Mouse (Mus musculus) midbrain, embryonic 14.5 days (tissue): ENCODE data around the gene Aff3. TPM values are rescaled to one million over a fixed set of nuclear protein-coding genes. Genes with fewer than 3 reads are reported as not detected.
A peak's percentile ranks its signal among the peaks of the same experiment; 100 is the strongest.

Experiments
- ATAC-seq: fragments of 200-750 bp; cut with Nextera tagmentation; 2 replicates; pipeline ENCODE4 v1.8.0; 2017; ENCODE audit warnings: moderate number of reproducible peaks, moderate library complexity; ENCODE audit not compliant: low FRiP score, low TSS enrichment
- DNase-seq: peaks from one replicate; pipeline ENCODE4 v3.0.0-alpha.2; 2015
- H3K27ac ChIP-seq: fragments of 300-500 bp; sonication (generic); replicated peaks from 2 replicates; pipeline ENCODE4 v1.5.1; 2014; ENCODE audit warnings: mild to moderate bottlenecking, low read depth, low read length, moderate library complexity
- H3K27me3 ChIP-seq: fragments of 300-500 bp; sonication (generic); 2 replicates; pipeline ENCODE4 v1.6.1; 2014; ENCODE audit warnings: low read length, control low read depth, mixed read lengths; ENCODE audit not compliant: control insufficient read depth, insufficient read depth
- H3K36me3 ChIP-seq: fragments of 300-500 bp; sonication (generic); 2 replicates; pipeline ENCODE4 v1.6.1; 2014; ENCODE audit warnings: low read length, control low read depth; ENCODE audit not compliant: control insufficient read depth, insufficient read depth
- H3K4me1 ChIP-seq: fragments of 300-500 bp; sonication (generic); 2 replicates; pipeline ENCODE4 v1.6.1; 2014; ENCODE audit warnings: mild to moderate bottlenecking, antibody characterized with exemption, low read length, control low read depth; ENCODE audit not compliant: control insufficient read depth, insufficient read depth
- H3K4me2 ChIP-seq: fragments of 300-500 bp; sonication (generic); 2 replicates; pipeline ENCODE4 v1.6.1; 2014; ENCODE audit warnings: mild to moderate bottlenecking, low read length, moderate library complexity
- H3K4me3 ChIP-seq: fragments of 300-500 bp; sonication (generic); replicated peaks from 2 replicates; pipeline ENCODE4 v1.5.1; 2014; ENCODE audit warnings: low read depth, low read length
- H3K9ac ChIP-seq: fragments of 300-500 bp; sonication (generic); replicated peaks from 2 replicates; pipeline ENCODE4 v1.6.1; 2014; ENCODE audit warnings: mild to moderate bottlenecking, low read length, moderate library complexity
- H3K9me3 ChIP-seq: fragments of 300-500 bp; sonication (generic); 2 replicates; pipeline ENCODE4 v1.6.1; 2016; ENCODE audit warnings: low read length, control low read depth, mixed read lengths; ENCODE audit not compliant: control insufficient read depth
- WGBS: fragments of 180-500 bp; shearing (Covaris S2); extraction: QIAGEN DNeasy Blood & Tissue Kit; methylation state at CpG from one replicate; pipeline ENCODE4 v1.1.7; 2014; 5-methylcytosine and 5-hydroxymethylcytosine counted together
- polyA plus RNA-seq: library from polyadenylated mRNA; unstranded; fragments of >200 nt; fragmentation: Nextera tagmentation; extraction: Ambion mirVana; gene quantifications from 2 replicates; pipeline ENCODE4 v1.2.1, GENCODE M21; 2014

Aff3 gene
- polyA plus RNA-seq, 1 experiment from 2014 or later = 20.3 TPM

- 74% methylated on average over 7 of the region's 7 CpGs for WGBS
- Histone ChIP-seq H3K4me1 (no peaks in the 10 kb centered on the region), H3K36me3 (no peaks in the 10 kb centered on the region), H3K9me3 (no peaks in the 10 kb centered on the region), H3K4me3 (no peak overlapping the region), H3K9ac (no peak overlapping the region), H3K27ac (peak overlapping the region; percentile 32; the same call in 1 of the 2 replicates), H3K27me3 (no peaks in the 10 kb centered on the region), H3K4me2 (no peak overlapping the region)
- no peak for ATAC-seq
- DNase-seq = no peak
Measured at GRCm38 (mm10) chr1:38237027-38237787, 427.5 kb downstream of the Aff3 start.

GRCm38 (mm10) chr1:38233121-38233520 lies 431.6 kb downstream of the Aff3 start:
- no peak overlapping the region for H3K9ac ChIP-seq
- no peaks in the 10 kb centered on the region for H3K4me1 ChIP-seq
- ATAC-seq (no peak), DNase-seq (no peak)
- H3K27me3 ChIP-seq = no peaks in the 10 kb centered on the region
- WGBS = 82% methylated on average over 5 of the region's 5 CpGs
- no peaks in the 10 kb centered on the region for H3K9me3 ChIP-seq
- H3K4me2 ChIP-seq = no peak overlapping the region
- no peak overlapping the region for H3K4me3 ChIP-seq
- H3K36me3 ChIP-seq = no peaks in the 10 kb centered on the region
- H3K27ac ChIP-seq = no peak overlapping the region

- Histone ChIP-seq H3K27me3 (no peaks in the 10 kb centered on the region), H3K9ac (no peak overlapping the region), H3K4me2 (no peak overlapping the region), H3K36me3 (no peaks in the 10 kb centered on the region), H3K9me3 (peaks cover 20% of the 10 kb centered on the region), H3K4me1 (no peaks in the 10 kb centered on the region), H3K27ac (no peak overlapping the region), H3K4me3 (no peak overlapping the region)
- WGBS = 75% methylated on average over 8 of the region's 8 CpGs
- ATAC-seq (no peak), DNase-seq (no peak)
Measured at GRCm38 (mm10) chr1:38230041-38230440, 434.7 kb downstream of the Aff3 start.

GRCm38 (mm10) chr1:38228806-38229205 lies 435.9 kb downstream of the Aff3 start:
- ATAC-seq (no peak), DNase-seq (no peak)
- Histone ChIP-seq H3K9ac (no peak overlapping the region), H3K4me3 (no peak overlapping the region), H3K4me2 (no peak overlapping the region), H3K36me3 (no peaks in the 10 kb centered on the region; the same call in 1 of the 2 replicates), H3K9me3 (peaks cover 32% of the 10 kb centered on the region), H3K27ac (no peak overlapping the region), H3K27me3 (no peaks in the 10 kb centered on the region), H3K4me1 (no peaks in the 10 kb centered on the region)
- 90% methylated on average over 4 of the region's 4 CpGs for WGBS

DNA sequence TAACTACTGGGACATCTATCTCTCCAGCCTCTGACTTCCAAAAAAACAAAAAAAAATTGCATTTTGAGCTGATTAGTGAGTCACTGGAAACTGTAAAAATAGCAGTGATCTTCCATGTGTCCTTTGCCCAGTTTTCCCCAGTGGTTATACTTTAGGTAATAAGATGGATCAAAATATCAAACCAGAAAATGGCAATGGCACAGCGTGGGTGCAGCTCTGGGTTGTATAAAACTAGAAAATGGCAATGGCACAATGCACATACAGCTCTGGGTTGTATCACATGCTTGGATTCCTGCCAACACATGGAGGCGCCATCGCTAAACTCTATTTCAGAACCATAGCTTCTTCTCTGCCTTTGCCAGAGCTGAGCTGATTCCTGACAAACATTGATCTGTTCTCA lies 439.6 kb downstream of the Aff3 start:
- ATAC-seq (no peak), DNase-seq (peak; percentile 63)
- Histone ChIP-seq H3K36me3 (no peaks in the 10 kb centered on the region; the same call in 1 of the 2 replicates), H3K9me3 (peaks cover 42% of the 10 kb centered on the region), H3K9ac (no peak overlapping the region), H3K4me1 (no peaks in the 10 kb centered on the region), H3K27me3 (no peaks in the 10 kb centered on the region), H3K4me3 (no peak overlapping the region), H3K27ac (no peak overlapping the region), H3K4me2 (no peak overlapping the region)
- 94% methylated on average over 3 of the region's 3 CpGs for WGBS

DNA sequence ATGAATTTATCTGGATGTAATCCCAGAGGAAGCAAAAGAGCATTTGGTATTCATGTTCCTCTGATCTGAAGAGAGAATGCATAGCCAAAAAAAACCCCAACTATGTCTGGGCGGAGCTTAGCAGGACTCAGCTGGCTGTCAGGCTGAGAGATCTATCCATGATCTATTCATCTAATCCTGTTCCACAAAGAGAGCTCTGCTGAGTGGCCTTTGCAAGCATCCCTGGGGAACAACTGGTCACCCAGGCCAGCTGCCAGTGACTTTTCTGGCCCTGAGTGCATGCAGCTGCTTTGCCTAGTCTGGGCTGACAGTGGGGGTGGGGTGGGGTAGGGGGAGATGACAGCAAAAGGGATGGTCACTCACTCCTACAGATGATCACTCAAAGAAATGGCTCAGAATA lies 442.6 kb downstream of the Aff3 start:
- WGBS = 65% methylated on average over 1 of the region's 1 CpGs
- Histone ChIP-seq H3K36me3 (no peaks in the 10 kb centered on the region; the same call in 1 of the 2 replicates), H3K9me3 (peaks cover 39% of the 10 kb centered on the region), H3K27ac (no peak overlapping the region), H3K4me2 (no peak overlapping the region), H3K27me3 (no peaks in the 10 kb centered on the region), H3K9ac (no peak overlapping the region), H3K4me3 (no peak overlapping the region), H3K4me1 (no peaks in the 10 kb centered on the region)
- DNase-seq (no peak), ATAC-seq (no peak)

DNA sequence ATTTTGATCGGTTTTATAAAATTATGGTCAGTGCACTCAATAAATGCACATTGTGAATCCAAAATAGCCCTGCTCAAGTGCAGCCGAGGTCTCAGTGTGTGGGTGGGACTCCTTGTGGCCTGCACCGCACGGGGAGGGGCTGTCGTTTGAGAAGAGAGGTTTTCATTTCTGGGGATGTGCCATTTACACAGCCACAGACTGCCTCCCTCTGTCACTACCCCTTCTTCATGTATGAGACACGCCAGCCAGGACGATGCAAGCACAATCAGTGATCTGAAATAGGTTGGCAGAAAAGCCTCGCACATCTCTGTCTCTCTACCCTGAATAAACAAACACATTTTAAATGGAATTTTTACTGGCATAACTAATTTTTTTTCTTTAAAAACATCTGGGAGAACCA lies 443.3 kb downstream of the Aff3 start:
- WGBS = 91% methylated on average over 8 of the region's 8 CpGs
- H3K27me3 ChIP-seq = no peaks in the 10 kb centered on the region
- DNase-seq = no peak

DNA sequence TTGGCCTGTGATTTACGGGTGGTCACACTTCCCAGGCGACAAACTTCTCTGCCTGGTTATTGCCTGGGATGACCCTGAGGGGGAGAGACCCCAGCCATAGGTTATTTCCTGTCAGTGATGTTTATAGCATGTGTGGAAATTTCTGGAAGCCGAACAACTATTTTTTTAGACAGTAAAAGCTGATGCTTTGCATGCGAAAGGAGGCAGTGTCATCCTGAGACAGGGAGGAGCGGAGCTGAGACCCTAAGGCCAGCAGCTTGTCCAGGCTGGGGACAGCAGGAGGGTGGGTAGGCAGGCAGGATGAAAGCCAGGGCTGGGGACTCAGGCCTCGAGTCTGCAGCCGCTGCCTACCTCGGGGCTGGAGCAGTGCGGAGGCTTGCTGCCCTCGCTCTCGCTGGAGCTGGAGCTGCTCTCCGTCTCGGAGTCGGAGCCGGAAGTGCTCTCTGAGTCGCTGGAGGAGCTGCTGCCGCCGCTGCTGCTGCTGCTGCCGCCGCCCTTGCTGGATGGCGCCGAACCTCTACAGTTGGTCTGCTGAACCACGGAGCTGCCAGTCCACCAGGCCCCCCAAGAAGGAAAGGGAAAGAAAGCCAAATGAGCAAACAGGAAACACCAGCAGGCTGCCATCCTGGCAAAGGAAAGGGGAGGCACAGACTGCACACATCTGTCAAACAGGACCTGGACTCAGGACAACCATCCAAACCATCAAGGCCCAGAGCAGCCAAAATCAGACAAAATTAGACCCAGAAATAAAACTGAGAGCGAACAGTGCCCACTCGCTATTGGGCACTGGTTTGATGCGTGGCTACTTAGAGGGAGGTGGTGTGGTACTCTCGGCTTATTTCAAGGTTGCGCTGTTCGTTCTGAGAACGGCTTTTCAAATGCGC lies 446.6 kb downstream of the Aff3 start:
- Histone ChIP-seq H3K27ac (no peak overlapping the region), H3K4me2 (no peak overlapping the region), H3K27me3 (no peaks in the 10 kb centered on the region), H3K4me3 (no peak overlapping the region), H3K9ac (no peak overlapping the region), H3K4me1 (no peaks in the 10 kb centered on the region), H3K36me3 (no peaks in the 10 kb centered on the region), H3K9me3 (0 out of 2 replicates have a peak, but pooled peaks cover 4% of the 10 kb centered on the region)
- DNase-seq (no peak), ATAC-seq (no peak)
- whole genome bisulfite sequencing = 75% methylated on average over 31 of the region's 31 CpGs

More for the DNA sequence above, 443.3 kb downstream of the Aff3 start:
- Histone ChIP-seq H3K9me3 (peaks cover 34% of the 10 kb centered on the region), H3K27ac (no peak overlapping the region), H3K9ac (no peak overlapping the region), H3K4me2 (no peak overlapping the region), H3K4me3 (no peak overlapping the region), H3K36me3 (no peaks in the 10 kb centered on the region; the same call in 1 of the 2 replicates), H3K4me1 (no peaks in the 10 kb centered on the region)
- ATAC-seq = no peak
